Mouse (Mus musculus) induced T-regulatory cell, adult 2 months (primary cell): ENCODE data around the gene Pfkp.

Source experiments
- DNase-seq: peaks from one replicate; pipeline ENCODE4 v3.0.0-alpha.2; 2012; ENCODE audit warnings: low read depth

Pfkp gene

DNA sequence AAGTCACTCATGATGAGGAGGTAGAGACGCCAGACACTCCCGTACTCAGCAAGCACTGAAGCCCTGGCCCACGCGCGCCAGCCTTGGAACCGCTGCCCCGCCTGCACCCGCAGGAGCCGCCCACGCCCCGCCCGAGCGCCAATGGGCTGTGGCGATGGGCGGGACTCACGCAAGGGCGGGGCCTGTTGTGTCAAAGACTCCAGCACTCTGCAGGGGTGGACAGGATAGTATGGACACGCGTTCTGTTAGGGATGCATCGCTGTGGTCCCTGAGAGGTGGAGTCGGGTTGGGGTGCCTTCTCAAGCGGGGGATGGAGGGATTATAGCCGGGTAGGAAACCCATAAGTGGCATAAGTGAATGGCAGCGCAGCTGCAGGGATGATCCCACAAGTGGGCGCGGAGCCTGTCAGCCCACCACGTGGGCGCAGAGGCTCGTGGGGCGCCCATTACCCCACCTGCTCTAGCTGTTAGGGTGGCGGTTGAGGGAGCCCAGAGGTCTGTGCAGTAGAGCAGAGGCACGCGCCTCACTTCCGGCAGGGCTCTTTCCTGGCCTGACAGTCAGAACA lies at the start of gene Pfkp:
TSS of gene Pfkp (minus strand) at position 109 of the 565 bp plus-strand sequence.
- DNase-seq: peak; percentile 95

DNA sequence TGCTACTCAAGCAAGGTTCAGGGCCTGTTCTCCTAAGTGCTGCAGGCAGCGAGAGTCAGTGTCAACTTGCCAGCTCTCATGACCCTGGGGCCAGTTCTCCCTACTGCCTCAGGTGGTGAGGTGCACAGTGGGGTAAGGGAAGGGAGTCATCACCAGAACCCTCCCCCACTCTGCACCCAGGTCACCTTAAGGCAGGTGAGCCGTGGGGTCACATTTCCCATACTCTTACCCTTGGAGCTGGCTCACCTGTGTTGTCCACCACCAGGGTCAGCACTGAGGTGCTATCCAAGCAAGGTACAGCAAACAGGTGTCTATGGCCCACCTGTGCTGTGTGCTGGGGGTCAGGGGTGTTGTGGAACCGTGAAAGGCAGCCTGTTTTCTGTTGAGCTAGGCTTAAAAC lies 42.0 kb upstream of the Pfkp start:
- no peak for DNase-seq

DNA sequence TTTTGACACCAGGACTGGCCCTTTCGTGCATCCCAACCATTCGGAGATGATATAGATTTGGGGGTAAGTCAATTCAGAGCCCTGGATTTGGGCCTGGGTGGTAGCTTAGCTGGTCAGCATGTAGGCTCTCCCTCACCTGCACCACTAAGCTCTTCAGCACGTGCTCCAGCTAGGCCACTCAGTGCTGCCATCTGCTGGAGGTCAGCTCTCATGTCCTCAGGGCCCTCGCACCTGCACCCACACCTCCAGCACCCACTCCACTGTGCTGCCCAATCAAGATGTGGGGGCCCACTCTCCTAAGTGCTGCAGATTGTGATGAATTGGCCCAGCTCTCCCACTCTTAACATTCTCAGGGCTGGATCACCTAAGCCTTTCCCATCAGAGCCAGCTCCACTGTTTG lies 41.4 kb upstream of the Pfkp start:
- DNase-seq: peak; percentile 85

DNA sequence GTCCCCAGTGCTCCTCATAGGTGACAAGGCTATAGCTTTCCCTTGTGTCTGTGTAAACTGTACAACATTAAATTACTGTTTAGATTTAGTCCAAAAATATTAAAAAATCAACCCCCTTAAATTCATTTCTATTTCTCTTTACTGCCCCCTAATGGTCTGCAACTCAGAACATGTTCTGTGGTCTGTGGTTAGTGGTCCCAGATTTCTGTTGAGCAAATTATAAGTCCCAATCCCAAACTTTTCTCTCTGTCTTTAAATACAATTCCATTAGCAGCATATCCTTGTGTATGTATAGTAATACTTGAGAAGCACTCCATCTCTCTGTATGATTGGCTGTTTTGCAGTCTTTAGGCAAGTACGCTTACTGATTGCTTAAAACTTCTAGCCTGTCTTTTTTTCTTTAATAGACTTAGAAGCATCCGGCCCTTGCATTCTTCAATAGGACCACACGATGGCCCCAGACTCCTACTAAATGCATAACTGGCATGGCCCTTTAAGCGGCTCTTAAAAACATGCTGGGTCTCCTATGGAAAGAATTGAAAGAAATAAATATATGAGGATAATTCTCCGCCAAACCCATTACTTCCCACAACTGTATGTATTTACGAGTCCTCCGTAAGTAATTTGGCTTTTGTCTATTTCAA lies 40.3 kb upstream of the Pfkp start:
- DNase-seq: peak; percentile 75

DNA sequence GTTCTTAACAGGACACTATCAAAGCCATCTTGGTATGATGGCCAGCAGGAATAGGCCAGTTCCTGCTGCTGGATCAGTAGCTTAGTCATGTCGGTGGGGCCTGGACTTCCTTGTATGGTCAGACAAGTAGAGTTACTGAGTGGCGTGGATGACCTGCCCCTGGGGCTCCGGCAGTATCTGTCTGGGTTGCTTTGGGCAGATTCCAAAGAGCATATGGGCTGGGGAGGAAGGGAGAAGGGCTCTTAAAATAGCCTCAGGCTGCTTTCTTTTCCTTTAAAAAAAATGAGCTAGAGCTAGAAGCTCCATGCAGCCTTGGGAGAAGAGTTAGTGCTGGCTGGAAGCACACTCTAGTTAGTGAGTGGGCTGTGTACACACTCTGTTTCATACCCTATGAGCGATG lies 18.3 kb upstream of the Pfkp start:
- DNase-seq: no peak

DNA sequence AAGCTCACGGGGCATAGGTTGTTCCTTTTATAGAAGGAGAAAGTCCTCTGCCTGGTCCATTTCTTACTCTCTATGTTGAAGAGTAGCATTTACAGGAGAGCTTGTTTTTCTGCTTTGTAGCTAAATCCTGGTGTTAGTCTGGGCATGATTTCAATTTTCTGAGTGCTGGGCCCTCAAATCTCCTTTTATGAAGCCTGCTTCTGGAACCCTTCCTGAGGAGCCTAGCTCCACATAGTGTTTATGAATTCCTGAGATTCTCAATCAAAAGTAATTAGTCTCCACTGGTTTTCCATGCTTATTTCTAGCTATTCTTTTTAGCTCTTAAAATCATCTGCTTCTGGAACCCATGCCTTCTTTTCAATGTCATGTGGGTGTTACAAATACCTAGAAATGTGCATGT lies 16.9 kb upstream of the Pfkp start:
- DNase-seq: no peak

DNA sequence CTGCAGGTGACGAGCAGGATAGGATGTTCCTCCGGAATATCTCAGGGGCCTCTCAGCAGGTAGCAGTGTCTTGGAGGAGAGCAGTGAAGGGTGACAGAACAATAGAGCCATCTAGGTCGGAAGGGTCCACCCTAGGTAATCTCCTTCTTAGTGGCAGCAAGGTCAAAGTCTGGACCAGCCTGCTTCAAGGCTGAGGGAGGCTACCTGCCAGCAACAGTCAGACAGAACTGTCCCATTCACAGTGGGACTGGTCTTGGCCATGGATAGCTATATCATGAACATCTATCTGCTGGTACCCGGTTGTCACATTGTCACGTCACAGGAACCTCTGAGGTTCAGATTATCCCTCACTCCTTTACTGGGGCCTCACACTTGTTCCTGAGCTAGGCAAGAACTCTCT lies 15.6 kb upstream of the Pfkp start:
- DNase-seq: no peak

DNA sequence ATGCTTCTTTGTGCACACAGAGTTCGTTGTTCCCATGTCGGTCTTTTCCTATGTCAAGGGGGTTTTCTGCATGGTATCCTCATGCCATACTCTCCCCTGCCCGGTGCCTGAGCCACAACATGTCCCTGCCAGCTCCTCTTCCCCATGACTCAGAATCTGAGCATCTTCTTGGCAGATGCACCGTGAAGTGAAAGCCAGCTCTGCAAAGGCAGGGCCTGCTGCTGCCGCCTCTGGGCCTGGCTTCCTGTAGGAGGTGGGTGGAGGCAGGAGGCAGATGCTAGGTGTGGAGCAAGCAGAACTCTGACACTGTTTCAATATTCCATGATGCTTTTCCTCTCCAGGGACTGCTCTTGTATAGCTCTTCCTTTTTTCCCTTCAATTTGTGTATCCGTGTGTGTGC lies 10.7 kb upstream of the Pfkp start:
- DNase-seq: peak; percentile 23

DNA sequence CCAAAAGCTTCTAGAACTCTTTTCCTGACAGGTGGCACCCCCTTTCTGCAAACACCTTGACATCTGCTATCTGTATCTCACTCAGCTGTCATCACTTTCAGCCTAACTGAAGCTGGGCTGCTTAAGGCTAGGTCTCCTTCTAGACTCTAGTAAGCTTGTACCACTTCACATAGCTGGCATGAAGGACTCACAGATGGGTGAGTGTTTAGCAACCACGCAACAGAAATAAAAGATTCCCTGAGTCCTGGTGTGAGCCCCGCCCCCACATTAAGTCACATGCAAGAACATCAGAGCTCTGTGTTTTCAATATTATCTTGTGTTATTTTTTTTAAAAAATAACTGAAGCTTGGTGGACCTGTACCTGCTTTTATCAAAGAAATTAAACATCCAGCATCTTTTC lies 8.7 kb upstream of the Pfkp start:
- DNase-seq: no peak

DNA sequence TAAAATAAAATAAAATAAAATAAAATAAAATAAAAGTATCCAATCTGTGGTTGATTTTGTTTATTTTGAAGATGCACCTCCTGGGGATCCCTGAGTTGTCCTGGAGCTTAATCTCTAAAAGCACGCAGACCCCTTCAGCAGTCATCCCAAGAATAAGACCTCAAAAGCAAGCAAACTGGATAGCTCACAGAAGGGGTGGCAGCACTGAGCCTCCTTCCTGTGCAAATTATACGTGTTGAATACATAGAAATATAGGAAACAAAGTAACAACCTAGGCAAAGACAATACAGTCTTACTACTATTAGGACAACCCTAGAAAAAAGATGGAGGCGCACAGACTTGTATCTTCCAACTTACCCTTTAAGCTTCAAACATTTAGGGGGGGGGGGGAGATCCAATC lies 965 bp upstream of the Pfkp start:
- peak; percentile 41 for DNase-seq

DNA sequence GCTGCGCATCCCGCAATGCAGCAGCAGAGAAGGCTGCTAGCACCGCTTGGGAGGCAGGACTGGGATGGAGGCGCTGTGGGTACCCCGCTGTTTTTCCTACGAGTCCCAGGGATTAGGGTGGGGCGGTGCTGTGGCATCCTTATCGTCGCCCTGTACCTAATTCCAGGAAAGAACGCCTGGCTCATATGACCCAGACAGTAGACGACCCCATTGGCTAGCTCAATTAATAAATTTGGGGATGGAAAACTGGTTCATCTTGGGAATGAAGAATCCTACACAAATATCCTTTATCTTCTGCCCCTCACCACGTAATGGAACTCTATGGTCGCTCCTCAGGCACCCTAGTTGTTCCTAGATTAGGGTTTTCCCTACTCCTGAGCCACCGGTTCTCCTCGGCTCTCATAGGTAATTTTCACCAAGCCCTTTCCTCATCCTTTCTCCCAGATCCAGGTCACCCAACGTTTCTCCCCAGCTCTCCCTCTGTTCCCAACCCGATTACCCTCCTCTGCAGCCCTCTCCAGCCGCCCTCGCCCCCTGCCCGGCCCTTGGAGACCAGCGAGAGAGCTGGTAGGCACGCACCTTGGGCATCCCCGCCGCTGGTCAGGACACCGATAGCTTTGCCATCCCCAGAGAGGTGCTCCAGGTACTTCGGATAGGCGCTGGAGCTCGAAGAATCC lies 447 bp downstream of the Pfkp start:
- no peak for DNase-seq

DNA sequence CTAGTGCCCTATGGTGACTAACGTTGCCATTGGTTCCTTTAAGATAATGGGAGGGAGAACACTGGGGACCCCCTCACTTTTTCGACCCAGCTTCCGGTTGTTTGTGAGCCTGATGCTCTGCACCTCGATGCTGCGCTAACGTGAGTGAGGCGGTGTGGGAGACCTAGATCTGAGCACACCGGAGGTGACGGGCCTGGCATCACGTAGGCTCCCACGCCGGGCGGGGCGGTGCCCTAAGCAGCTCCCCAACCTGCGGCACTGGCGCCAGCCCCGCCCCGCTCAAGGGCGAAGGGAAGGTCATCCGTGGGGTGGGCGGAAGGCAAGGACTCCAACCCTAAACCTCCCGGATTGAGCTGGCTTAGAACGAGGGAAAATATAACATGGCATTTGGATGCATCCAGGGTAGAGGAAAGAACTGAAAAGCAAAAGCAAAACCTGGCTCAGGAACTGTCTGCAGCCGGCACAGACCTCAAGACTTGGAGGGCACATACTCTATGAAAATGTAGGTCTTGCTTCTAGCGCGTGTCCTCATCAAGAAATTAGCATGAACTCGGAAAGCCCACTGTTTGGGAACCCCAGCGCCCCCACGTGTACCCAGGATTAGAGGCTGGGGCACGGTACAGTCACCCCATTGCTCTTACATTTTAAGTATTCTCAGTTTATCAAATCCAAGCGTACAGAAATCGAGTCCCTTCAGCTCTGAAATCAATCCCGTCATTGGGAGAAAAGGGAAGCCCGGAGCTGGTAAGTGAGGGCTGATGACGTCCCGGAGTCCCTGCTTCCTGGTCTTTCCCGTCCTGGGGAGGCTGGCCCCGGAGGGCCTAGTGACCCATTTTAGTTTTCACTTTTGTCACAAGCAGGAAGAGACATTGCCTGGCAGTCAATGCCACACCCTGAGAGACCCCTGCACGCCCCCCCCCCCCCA lies 1.2 kb downstream of the Pfkp start:
- peak; percentile 94 for DNase-seq

DNA sequence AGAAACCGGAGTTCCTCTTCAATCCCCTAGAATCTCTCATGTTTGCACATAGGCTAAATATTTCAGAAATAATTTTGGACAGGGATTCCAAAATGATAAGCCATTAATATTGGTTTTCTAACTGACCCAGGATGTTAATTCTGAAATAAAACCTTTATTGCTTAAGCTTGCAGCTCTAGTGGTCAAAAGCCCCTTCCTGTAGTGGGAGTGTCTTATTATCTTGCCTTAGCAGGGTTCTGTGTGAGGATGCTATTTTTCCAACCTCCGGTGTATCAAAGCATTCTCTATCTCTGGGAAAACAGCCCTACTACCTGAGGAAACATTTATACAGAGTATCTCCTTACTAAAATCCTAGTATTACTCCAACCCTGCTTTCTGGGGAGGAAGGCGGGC lies 1.9 kb downstream of the Pfkp start:
- DNase-seq: no peak

DNA sequence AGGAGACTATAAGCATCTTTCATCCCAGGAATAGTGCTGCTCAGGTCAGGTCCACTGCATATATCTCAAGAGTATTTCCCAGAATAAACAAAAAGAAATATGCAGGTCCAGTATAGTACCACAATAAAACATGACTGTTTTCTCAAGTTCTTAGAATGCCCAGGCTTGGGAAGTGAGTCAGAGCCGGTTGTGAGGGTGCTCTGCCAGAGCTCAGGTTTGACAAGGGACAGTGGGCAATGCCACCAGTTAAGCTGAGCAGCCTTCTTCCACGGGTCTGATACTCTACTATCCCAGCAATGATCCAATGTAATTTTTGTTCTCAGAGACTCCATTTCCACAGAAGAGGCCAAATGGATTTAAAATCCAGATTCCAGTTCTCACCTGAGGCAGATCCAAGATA lies 2.3 kb downstream of the Pfkp start:
- DNase-seq: no peak

DNA sequence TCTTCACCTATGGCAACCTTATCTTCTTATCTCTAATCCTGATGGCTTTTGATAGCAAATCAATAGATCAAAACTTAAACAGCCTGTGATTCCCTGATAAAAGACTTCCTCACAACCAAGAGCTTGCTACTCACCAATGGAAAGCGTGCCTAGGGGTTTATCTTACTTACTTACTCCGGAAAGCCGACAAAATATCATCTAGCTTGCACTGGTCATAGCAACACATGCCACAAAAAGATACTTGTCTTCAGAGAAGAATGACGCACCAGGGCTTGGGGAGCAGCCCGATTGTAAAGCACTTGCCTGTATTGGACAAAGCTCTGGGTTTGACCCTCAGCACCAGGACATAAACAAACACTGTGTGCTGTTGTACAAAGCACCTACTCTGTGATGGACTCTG lies 4.6 kb downstream of the Pfkp start:
- no peak for DNase-seq

DNA sequence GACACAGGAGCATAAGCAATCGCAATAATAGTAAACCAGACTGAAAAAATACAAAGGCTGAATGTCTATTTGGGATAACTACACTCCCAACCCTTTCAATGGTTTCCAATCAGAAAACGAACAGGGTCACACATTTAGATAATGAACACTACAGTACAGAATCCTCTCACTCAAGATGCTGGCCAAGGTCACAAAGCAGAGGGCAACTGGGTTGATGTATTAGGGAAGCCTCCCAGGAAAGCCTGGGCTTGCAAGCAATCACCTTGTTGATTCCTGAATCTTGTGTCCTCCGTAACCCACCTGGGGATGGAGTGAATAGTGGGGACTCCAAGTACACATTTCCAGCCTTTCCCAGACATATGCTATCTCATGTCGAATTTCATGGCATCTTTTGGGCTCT lies 5.6 kb downstream of the Pfkp start:
- DNase-seq: no peak

DNA sequence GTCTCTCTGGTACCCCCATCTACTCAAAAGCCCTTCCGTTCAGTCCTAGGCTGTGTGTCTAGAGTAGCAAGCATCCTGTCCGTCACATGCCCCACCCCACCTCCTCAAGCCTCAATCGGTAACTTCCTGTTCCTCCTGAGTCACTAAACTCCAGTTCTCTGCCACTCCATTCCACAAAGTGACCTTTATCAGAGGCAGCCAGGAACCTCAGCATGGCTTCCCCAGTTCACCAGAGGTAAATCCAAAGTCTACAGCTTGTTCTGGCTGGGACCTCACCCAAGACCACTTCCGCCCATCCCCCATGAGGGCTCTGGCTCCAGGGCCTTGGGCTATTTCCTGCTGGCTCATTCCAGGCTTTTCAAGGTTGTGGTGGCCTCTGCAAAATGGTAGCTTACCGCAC lies 6.1 kb downstream of the Pfkp start:
- peak; percentile 62 for DNase-seq

DNA sequence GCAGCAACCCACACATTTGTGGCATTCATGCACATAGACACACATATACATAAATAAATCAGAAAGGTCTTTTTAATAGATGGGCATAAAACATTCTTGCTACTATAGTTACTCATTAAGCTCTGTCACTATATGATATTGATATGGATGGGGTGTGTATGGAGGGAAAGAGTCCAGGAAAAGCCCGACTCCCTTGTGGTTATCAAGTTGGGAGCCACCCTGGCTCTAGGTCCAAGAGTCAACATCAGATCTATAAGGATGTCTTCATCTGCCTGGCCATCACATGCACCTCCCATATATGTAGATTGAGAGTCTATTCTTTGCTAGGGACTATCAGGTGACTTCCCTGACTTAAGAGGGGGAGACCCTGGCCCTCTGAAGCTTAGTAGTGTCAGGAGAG lies 7.1 kb downstream of the Pfkp start:
- no peak for DNase-seq

DNA sequence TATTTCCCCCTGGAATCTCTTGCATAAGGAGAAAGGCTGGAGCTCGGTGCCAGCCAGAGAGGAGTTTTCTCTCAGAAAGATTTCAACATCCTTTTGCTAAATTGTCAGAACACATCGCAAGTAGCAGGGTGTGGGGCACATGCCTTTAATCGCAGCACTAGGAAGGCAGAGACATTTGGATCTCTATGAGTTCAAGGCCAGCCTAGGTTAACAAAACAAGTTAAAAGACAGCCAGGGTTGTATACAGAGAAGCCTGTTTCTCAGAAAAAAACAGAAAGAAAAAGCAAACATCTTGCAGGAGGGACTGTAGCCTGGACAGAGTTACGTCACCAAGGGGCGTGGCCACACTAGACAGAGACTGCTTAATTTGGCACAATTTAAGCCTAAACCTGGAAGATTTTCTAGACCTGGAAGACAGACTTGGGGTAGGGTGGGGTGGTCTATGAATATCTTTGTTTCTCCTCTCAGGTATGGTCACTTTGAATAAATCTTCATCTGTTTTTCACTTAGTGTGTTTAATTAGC lies 9.0 kb downstream of the Pfkp start:
- peak; percentile 69 for DNase-seq

DNA sequence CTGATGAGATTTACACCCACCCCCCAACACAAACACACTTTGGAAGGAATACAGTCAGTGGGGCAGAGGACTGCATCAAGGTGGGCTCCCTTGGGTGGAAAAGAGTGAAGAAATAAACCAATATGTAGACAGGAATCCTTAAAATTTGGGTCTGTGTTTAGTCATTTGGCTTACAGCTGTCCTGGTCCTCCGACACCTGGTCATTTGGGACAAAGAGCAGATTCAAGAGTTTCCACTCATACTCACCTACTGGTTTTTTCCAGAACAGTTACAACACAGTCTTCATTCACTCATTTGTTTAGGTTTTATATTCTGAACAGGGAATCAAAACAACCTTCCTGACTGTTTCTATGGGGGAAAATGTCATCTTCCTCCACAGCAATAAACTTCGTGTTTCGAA lies 9.6 kb downstream of the Pfkp start:
- no peak for DNase-seq

DNA sequence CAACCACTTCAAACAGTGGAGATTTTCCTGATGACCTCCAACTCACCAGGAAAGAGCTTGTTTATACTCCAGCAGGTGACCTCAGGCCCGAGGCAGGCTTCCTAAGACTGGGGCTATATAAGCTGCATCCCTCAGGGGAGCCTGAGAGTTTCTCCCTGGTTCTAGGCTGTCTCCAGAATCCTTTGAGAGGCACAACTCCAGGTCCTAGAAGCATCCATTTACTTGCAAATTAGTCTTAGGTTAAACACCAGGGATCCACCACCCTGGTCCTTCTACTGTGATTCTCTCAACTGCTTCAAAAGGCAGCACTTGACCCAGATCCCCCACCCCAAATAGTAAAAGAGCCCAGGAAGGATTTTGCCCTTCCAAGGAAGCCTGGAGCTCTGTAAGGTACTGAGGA lies 10.2 kb downstream of the Pfkp start:
- DNase-seq: no peak

DNA sequence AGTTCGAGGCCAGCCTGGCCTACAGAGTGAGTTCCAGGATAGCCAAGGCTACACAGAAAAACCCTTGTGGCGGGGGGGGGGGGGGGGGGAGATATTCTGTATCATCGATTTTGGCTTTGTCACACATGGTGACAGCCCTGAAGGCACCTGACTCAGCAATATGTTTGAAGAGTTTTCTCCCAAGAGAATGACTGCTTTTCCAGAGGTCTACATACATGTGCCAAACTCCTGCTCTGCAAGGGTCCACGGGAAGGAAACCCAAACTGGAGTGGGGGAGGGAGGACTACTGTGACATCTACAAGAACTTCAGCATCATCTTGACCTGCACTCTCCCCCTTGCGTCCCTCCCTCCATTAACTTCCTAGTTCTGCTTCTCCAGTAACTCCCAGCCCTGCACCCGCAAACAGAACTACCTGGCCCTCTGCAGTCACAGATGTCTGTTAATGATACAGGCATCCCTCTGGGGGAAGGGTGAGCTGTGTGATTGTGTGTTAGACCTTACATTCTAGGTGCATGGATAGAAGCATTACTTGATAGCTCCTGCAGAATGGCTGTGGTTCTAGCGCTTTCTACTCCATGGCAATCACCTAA lies 10.9 kb downstream of the Pfkp start:
- DNase-seq: no peak
